Mouse (Mus musculus) cortical plate, adult 2 months (tissue): Measurements from ENCODE around the gene Nudt16l1.

Source experiments
- CTCF ChIP-seq: fragments of 200-500 bp; IDR thresholded peaks from 2 replicates; pipeline ENCODE4 v1.5.1; 2011; ENCODE audit warnings: mild to moderate bottlenecking, control low read depth, low read length; ENCODE audit not compliant: insufficient read depth; ENCODE audit errors: extremely low read depth
- POLR2A ChIP-seq: fragments of 200-500 bp; IDR thresholded peaks from 2 replicates; pipeline ENCODE4 v1.6.1; 2011; ENCODE audit warnings: mild to moderate bottlenecking, low read length, control low read depth; ENCODE audit not compliant: insufficient read depth; ENCODE audit errors: extremely low read depth

GRCm38 (mm10) chr16:4906559-4906958 lies 32.0 kb upstream of the Nudt16l1 start:
- no peak for TF ChIP-seq POLR2A
- no peak for TF ChIP-seq CTCF
